Mouse (Mus musculus): ENCODE data around the gene Pi4k2b.

- TF ChIP-seq GATA1 (IDR thresholded peaks at IDR 0.05; ENCODE audit: borderline replicate concordance, low read length) (no peak), FLI1 (IDR thresholded peaks at IDR 0.05; ENCODE audit: low read length) (no peak)
These were observed 1.9 kb downstream of the Pi4k2b start for GRCm38 (mm10) chr5:52743231-52743630.

Measured in megakaryocyte, embryonic 14.5 days (primary cell).